Mouse (Mus musculus) intestine, postnatal 0 days (tissue): ENCODE results near the gene Asb8. TPM values are rescaled to one million over a fixed set of nuclear protein-coding genes. Genes with fewer than 3 reads are reported as not detected.

ENCODE experiments used
- ATAC-seq: fragments of 200-750 bp; cut with Nextera tagmentation; 2 replicates; pipeline ENCODE4 v1.8.0; 2017; ENCODE audit warnings: mild to moderate bottlenecking, moderate TSS enrichment, moderate library complexity
- H3K27ac ChIP-seq: fragments of 300-500 bp; sonication (generic); 2 replicates; pipeline ENCODE4 v1.5.1; 2014; ENCODE audit warnings: mild to moderate bottlenecking, low read depth, low read length, moderate library complexity
- H3K27me3 ChIP-seq: fragments of 300-500 bp; sonication (generic); replicated peaks from 2 replicates; pipeline ENCODE4 v1.6.1; 2014; ENCODE audit warnings: low read length, mixed read lengths; ENCODE audit not compliant: control insufficient read depth, insufficient read depth
- H3K36me3 ChIP-seq: fragments of 300-500 bp; sonication (generic); 2 replicates; pipeline ENCODE4 v1.6.1; 2014; ENCODE audit warnings: mild to moderate bottlenecking, moderate library complexity; ENCODE audit not compliant: control insufficient read depth, insufficient read depth
- H3K4me1 ChIP-seq: fragments of 300-500 bp; sonication (generic); replicated peaks from 2 replicates; pipeline ENCODE4 v1.6.1; 2014; ENCODE audit warnings: antibody characterized with exemption, low read length, mixed read lengths; ENCODE audit not compliant: control insufficient read depth, insufficient read depth
- H3K4me2 ChIP-seq: fragments of 300-500 bp; sonication (generic); replicated peaks from 2 replicates; pipeline ENCODE4 v1.6.1; 2014; ENCODE audit warnings: low read depth, mild to moderate bottlenecking, moderate library complexity
- H3K4me3 ChIP-seq: fragments of 300-500 bp; sonication (generic); 2 replicates; pipeline ENCODE4 v1.5.1; 2014; ENCODE audit warnings: low read depth, low read length
- H3K9ac ChIP-seq: fragments of 300-500 bp; sonication (generic); 2 replicates; pipeline ENCODE4 v1.6.1; 2014; ENCODE audit warnings: mild to moderate bottlenecking, low read depth, low read length
- H3K9me3 ChIP-seq: fragments of 300-500 bp; sonication (generic); 2 replicates; pipeline ENCODE4 v1.6.1; 2016; ENCODE audit warnings: mixed run types; ENCODE audit not compliant: control insufficient read depth
- CTCF ChIP-seq: sonication (generic); IDR thresholded peaks from 2 replicates; pipeline ENCODE4 v1.5.1; 2016; ENCODE audit warnings: low read depth, mild to moderate bottlenecking, control low read depth, antibody characterized with exemption, moderate library complexity
- WGBS: fragments of 180-500 bp; shearing (Covaris S2); extraction: QIAGEN DNeasy Blood & Tissue Kit; methylation state at CpG from one replicate; pipeline ENCODE4 v1.1.7; 2014; 5-methylcytosine and 5-hydroxymethylcytosine counted together
- polyA plus RNA-seq: library from polyadenylated mRNA; unstranded; fragments of >200 nt; fragmentation: Nextera tagmentation; extraction: Ambion mirVana; gene quantifications from 2 replicates; pipeline ENCODE4 v1.2.1, GENCODE M21; 2015

The Asb8 gene
- polyA plus RNA-seq, 1 experiment from 2014 or later: 41.9 TPM

DNA sequence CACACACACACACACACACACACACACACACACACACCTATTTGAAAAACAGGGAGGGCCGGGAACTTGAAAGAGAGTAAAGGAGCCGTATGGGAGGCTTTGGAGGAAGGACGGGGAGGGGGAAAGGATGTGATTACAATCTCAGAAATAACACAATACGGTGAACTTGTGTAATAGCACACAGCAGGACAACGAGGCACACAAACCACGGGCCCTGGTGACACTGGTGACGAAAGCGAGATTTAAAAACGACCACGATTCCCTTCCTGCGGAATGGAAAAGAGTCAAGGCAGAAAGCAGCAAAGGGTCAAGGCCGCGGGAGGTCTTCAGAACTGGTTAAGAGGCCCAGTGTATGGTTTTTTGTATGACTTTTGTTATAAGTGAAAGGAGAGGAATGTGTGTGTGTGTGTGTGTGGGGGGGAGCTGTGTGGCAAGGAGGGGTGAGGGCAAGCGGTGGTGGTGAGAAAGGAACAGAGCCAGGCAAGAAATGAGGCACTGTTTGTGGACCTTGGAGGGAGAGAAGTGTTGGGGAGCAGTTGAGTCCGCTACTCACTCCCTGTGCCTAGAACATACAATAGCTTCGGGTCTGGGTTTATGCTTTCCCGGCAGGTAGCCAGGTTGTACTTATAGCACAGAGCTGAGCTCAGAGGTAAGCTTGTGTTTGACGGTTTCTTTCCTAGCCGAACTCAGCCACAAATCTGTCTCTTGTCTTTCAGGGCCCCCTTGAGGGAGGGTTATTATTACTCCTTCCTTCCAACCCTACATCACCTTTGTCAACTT, 4.2 kb downstream of the Asb8 start:
- Histone ChIP-seq H3K27me3 (peaks cover under 1% of the 10 kb centered on the region), H3K4me1 (no peaks in the 10 kb centered on the region), H3K9me3 (no peaks in the 10 kb centered on the region), H3K27ac (no peak overlapping the region), H3K4me3 (no peak overlapping the region), H3K4me2 (no peak overlapping the region), H3K36me3 (no peaks in the 10 kb centered on the region), H3K9ac (no peak overlapping the region)
- WGBS: 73% methylated on average over 19 of the region's 19 CpGs
- ATAC-seq: no peak
- TF ChIP-seq CTCF: no peak

GRCm38 (mm10) chr15:98157253-98157652, 8.2 kb downstream of the Asb8 start:
- H3K4me1 ChIP-seq: no peaks in the 10 kb centered on the region
- WGBS: 55% methylated on average over 1 of the region's 1 CpGs
- H3K27me3 ChIP-seq: no peaks in the 10 kb centered on the region
- TF ChIP-seq CTCF: no peak
- no peak overlapping the region for H3K9ac ChIP-seq
- no peak for ATAC-seq
- no peaks in the 10 kb centered on the region for H3K36me3 ChIP-seq
- H3K27ac ChIP-seq: no peak overlapping the region
- H3K9me3 ChIP-seq: no peaks in the 10 kb centered on the region
- no peak overlapping the region for H3K4me2 ChIP-seq
- H3K4me3 ChIP-seq: no peak overlapping the region

DNA sequence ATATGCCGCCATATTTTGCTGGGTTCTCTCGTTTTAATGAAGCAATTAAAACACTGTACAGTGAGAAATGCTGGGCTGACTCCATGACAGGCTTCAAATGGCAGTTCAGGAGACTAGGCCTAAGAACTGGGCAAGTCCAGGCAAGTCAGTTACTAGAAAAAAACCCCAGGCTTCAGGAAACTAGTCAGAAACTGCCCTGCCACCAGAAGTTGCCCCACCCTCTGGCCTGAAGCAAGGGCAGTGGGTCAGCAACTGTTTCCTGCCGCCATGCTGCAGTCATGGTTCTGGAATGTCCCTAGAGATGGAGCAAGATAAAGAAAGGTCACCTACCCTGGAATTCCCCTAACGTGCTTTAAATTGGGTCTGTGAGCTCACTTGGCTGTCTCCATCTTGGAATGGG, 9.5 kb downstream of the Asb8 start:
- H3K27ac ChIP-seq: no peak overlapping the region
- H3K4me1 ChIP-seq: no peaks in the 10 kb centered on the region
- H3K36me3 ChIP-seq: no peaks in the 10 kb centered on the region
- ATAC-seq: no peak
- H3K4me2 ChIP-seq: no peak overlapping the region
- H3K27me3 ChIP-seq: no peaks in the 10 kb centered on the region
- TF ChIP-seq CTCF: no peak
- H3K4me3 ChIP-seq: no peak overlapping the region
- no peaks in the 10 kb centered on the region for H3K9me3 ChIP-seq
- no peak overlapping the region for H3K9ac ChIP-seq
- WGBS: 63% methylated on average over 4 of the region's 4 CpGs

GRCm38 (mm10) chr15:98155272-98155671, 10.2 kb downstream of the Asb8 start:
- no peaks in the 10 kb centered on the region for H3K36me3 ChIP-seq
- H3K4me1 ChIP-seq: no peaks in the 10 kb centered on the region
- no peak overlapping the region for H3K27ac ChIP-seq
- H3K9me3 ChIP-seq: no peaks in the 10 kb centered on the region
- no peak for ATAC-seq
- H3K9ac ChIP-seq: no peak overlapping the region
- H3K4me3 ChIP-seq: no peak overlapping the region
- no peak overlapping the region for H3K4me2 ChIP-seq
- H3K27me3 ChIP-seq: no peaks in the 10 kb centered on the region
- TF ChIP-seq CTCF: no peak
- 94% methylated on average over 5 of the region's 5 CpGs for WGBS

DNA sequence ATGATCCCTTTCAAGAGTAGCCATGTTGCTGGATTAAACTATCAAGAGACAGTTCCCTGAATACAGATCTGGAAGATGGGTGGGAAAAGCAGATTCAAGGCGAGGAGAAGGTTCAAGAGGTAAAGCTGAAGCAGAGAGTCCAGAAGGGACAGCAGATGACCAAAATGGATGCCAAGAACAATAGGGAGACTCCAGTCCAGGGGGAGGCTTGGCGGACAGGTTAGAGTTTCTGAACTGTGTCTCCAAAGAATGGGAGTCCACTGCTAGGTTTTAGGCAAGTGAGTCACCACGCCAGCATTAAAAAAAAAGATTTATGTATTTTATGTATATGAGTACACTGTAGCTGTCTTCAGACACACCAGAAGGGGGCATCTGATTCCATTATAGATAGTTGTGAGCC, 10.8 kb downstream of the Asb8 start:
- Histone ChIP-seq H3K9me3 (no peaks in the 10 kb centered on the region), H3K4me3 (no peak overlapping the region), H3K4me1 (no peaks in the 10 kb centered on the region), H3K27ac (no peak overlapping the region), H3K36me3 (no peaks in the 10 kb centered on the region), H3K4me2 (no peak overlapping the region), H3K27me3 (no peaks in the 10 kb centered on the region), H3K9ac (no peak overlapping the region)
- no peak for ATAC-seq
- 80% methylated on average over 3 of the region's 3 CpGs for WGBS
- TF ChIP-seq CTCF: no peak

DNA sequence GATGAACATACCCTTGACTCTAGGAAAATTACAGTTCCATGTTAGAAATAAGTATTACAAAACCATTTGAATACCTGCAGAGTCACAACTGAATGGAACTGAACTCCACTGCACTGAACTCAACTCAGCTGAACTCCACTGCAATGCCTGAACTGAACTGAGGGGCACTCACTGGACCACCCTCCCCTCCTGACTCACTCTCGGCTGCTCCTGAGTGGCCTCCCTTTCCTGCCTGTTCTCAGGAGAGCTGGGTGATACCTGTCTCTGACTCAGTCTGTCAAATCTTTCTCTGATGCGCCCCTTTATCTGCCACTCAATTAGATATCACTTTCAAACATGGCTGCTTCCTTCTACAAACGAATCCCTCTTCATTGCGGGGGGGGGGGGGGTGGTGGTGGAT, 11.3 kb downstream of the Asb8 start:
- no peak overlapping the region for H3K4me2 ChIP-seq
- 50% methylated on average over 4 of the region's 4 CpGs for WGBS
- no peak overlapping the region for H3K27ac ChIP-seq
- H3K27me3 ChIP-seq: no peaks in the 10 kb centered on the region
- no peak overlapping the region for H3K9ac ChIP-seq
- H3K9me3 ChIP-seq: no peaks in the 10 kb centered on the region
- no peak for ATAC-seq
- no peaks in the 10 kb centered on the region for H3K4me1 ChIP-seq
- no peak overlapping the region for H3K4me3 ChIP-seq
- no peaks in the 10 kb centered on the region for H3K36me3 ChIP-seq
- TF ChIP-seq CTCF: no peak
